Mouse (Mus musculus) kidney, adult 8-10 months (tissue): ENCODE results near the gene Srms.

Source experiments
- DNase-seq, 2 experiments: peaks; one replicate each; pipeline ENCODE4 v3.0.0; 2022

The Srms gene

DNA sequence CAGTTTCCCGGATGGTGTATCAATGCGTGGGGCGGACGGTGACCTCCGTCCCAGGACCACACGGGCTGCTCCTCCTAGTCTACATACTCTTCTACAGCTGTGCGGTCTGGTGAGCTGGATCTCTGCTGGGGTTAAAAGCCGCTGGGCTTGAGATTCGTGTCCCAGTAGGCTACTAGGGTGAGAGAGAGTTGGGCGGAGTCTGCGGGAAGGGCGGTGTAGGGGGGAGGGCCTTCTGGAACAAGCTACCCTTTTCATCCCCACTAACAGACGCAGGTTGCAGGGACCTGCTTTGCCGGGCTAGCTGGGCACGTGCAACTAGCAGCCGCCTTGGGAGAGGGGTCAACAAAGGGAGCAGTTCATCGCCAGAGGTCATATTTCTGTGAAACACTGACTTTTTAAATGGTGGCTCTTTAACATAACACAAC, at the start of gene Srms:
Gene Srms, minus strand, starts transcription at position 165 of the 425 bp plus-strand sequence.
- DNase-seq, result peak; percentile 33 to 47

DNA sequence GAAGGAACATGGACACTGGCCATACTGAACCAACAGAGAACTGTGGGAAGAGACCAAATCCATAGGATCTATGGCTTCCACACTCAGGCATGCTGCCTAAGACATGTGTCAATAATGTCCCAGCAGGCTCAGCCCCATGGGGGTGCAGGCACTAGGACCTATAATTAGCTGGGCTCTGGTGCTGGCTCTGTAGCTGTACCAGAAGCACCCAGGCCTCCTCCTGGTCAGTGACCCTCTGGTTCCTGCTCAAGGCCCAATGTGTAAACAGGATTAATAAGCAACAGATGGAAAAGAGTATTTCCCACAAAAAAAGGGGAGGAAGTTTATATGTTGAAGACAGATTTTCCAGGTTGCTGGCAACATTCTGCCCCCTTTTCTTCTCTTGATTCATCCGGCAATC, 40.3 kb upstream of the Srms start:
- DNase-seq, result no peak

- no peak for DNase-seq
These were observed 38.9 kb upstream of the Srms start for GRCm38 (mm10) chr2:181251841-181252240.

DNA sequence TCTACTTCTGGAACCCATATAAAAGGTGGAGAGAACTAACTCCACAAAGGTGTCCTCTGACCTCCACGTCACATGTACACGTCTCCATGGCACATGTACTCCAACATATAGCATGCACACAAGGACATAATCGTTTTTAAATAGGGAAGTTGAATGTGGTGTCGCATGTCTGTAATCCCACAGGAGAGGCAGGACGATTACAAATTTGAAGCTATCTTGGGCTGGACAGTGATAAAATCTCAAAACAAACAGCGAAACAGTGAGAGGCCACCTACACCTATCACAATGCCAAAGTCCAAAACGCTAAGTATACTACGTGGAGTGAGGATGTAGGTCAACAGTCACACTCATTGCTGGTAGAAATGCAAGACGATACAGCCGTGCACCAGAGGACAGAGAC, 36.2 kb upstream of the Srms start:
- DNase-seq, result no peak

- no peak for DNase-seq
These were observed 32.0 kb upstream of the Srms start for GRCm38 (mm10) chr2:181245031-181245430.

- peak; percentile 31 to 36 for DNase-seq
These were observed 30.9 kb upstream of the Srms start for GRCm38 (mm10) chr2:181243706-181244394.

GRCm38 (mm10) chr2:181242314-181242665, 29.3 kb upstream of the Srms start:
- DNase-seq, result no peak

DNA sequence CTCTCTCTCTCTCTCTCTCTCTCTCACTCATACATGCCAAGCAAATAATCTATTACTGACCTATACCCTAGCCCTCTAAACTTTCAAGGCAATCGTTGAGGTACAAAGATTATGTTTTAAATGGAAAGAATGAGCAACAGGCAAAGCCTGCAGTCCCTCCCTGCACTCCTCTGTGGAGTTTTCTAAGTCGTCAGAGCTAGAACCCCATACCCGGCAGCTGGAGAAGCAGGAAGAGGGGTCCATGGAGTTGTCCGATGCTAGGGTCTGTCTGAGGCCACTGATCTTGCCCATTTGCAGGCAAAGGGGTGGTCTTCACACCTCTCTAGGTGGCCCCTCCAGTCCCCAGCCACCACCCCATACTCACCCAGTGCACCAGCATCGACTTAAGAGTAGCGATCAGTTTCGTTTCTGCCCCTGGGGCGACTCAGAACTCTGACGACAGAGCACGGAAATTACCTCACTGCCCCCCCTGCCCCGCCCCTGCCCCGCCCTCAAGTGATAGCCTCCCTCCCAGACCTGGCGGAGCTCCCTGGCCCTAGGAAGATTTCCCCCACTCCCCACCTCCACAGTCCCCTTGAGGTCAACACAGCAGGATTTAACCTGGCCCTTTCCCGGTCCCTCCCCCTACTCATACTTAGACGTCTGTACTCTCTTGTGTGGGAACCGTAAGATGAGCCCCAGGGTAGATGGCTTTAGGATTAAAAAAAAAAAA, 28.8 kb upstream of the Srms start, which contains the start of gene Helz2:
Gene Helz2, minus strand, starts transcription at position 426 of the 712 bp plus-strand sequence.
- peak; percentile 41 for DNase-seq

DNA sequence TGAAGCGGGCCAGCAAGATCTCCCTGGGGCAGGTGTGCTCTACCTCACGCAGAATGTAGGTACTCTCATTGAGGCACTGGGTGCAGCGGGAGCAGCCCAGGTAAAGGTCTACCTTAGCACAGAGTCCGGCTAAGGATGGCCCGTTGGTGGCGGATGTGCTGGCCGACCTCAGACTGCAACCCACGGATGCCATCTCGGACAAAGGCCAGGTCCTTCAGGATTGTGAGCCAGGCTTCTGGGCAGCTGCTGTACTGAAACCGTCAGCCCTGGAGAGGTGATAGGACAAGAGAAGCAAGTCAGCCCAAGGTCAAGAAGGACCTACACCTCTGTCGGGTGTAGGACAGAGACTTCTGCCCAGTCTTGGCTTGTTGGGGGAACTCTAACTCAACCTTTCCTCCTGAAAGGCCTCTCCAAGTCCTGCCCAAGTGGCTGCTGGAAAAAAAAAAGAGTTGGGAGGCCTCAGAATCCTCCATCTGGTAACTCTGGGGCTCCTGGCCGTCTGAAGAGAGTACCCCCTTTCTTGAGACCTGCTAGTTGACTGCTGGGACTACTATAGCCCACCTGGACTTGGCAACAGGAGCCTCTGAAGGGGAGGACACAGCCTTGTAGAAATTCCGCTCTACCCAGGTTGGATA, 27.9 kb upstream of the Srms start:
- no peak for DNase-seq

DNA sequence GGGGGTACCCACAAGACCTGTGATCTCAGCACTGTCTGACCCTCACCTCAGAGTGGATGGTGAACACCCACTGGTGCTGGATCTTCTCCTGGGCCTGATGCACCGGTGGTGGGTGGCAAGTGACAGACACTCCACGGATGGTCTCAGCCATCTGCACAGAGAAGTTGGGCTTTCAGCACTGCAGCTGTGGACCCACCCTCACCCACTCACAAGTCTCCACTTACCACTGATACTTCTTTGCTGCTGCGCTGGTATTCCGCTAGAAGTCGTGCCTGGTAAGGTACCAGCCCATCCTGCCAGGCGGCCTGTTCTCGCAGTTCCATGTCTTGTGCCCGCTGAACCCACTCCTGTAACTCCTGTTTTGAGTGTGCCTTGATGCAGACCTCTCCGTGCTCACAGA, 26.3 kb upstream of the Srms start:
- DNase-seq, result no peak

- no peak for DNase-seq
These were observed 25.9 kb upstream of the Srms start for GRCm38 (mm10) chr2:181238861-181239260.

DNA sequence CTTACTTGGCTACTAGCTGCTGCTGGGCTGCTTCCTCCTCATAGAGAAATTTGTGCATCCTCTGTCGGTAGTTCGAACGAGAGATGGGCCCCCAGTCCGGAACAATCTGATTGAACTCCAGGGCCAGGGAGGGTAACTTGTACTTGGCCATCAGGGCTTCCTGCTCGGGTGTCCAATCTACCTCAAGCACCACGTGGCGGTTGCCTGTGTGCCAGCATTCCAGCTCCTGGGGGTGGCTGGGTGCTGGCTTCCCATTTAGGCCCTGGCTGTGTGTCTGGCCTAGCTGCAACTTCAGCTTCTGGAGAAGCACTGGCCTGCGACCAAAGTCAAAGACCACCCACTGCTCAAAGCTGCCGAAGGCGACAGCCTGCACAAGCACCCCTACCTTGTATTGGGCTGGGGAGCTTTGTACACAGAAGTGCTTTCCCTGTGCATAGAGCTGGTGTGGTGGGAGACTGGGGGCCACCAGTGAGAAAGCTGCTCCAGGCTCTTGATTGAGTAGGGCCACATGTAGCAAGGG, 25.2 kb upstream of the Srms start:
- no peak for DNase-seq

- no peak for DNase-seq
These were observed 24.4 kb upstream of the Srms start for GRCm38 (mm10) chr2:181237251-181238014.

DNA sequence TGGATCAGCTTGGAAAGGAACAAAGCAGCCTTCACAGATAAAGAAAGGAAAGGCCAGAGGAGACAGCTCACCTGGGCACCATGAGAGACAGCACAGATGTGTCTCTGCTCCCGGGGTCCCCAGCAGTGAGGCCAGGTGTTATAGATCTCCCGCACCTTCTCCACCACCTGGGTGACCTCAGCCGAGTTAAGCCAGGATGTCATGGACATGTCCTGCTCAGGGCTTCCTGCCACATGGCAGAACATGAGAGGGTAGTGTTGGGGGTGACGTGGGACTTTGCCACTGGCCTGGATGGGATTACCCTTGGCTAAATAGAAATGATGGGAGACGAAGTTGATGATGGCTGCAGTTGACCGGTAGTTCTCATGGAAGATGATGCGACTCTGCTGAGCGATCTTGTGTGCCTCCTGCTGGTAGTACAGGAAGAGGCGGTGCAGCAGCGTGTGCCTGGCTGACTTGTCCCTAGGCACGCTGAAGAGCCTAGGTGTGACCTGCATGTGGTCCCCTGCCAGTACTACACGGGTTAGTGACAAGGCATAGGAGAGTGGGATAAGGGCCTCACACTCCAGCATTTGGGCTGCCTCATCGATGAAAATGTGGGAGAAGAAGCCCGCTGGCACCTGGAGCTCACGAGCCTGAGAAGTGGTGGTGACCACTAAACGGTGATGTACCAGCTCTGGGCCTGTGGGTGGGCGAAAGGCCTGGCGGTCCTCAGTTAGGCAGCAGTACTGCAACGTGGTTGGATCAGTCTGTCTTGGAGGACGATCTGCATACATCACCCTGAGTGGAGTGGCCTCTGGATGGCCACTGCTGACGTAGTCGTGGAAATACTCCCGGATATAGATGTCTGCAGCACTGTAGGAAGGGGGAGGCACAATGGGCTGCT, 22.9 kb upstream of the Srms start:
- no peak for DNase-seq

DNA sequence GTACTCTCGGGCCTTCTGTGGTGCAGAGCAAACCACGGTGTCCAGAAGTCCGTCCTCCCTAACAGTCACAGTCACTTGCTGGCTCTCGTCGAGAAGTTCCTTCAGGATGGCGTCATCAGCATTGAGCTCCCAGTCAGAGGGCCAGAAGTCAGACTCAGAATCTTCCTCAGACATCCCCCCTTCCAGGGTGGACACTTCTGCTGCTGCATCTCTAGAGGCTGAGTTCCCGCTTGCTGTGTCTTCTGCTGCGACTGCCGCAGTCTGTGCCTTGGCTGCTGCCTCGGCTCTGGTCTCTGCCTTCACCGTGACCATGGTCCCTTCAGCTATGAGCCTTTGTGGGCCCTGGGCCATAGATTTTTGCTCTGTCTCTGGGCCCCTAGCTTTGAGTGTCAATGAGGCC, 21.7 kb upstream of the Srms start:
- no peak for DNase-seq

- no peak for DNase-seq
These were observed 20.5 kb upstream of the Srms start for GRCm38 (mm10) chr2:181233443-181233842.

- DNase-seq, result no peak
These were observed 18.2 kb upstream of the Srms start for GRCm38 (mm10) chr2:181231171-181231570.

GRCm38 (mm10) chr2:181228335-181228734, 15.3 kb upstream of the Srms start:
- DNase-seq, result no peak

DNA sequence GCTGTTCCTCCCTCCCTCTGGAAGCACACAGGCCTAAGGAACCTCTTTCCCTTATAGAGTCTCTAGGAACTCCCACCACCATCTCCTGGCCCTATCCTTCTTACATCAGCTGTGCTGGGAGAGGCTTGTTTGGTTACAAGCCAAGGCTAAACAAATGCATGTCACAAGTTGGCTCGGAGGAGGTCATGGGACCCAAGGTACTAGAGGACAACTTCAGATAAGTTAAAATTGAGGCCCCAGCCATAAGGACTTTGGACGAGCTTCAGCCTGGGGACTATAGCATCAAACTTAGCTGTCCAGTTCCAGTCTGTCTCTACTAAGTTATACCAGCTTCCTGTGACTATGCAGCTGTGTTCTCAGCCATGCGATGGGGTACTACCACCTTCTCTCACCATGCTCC, 14.1 kb upstream of the Srms start:
- DNase-seq, result no peak

- DNase-seq, result no peak
These were observed 12.0 kb upstream of the Srms start for GRCm38 (mm10) chr2:181224994-181225393.

DNA sequence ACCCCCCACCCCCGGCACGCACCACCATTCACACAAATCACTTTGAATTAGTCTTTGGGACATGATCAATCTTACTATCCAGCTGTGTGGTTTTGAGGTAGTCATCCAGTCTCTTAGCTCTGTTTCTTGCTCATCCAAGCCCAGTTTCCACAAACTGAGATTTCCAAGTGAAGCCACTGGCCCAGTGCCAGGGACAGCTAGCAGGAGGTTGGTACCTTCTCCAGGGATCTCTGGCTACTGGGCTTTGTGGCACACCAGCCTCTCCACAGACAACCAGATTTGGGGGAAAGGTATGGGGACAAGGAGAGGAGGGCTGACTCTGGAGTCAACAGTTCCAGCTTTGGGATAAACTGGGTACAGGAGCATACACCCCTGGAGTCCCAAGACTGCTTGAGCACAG, 7.4 kb upstream of the Srms start:
- no peak for DNase-seq
